Mouse (Mus musculus): ENCODE results near the gene Nprl3. TPM values are rescaled to one million over a fixed set of nuclear protein-coding genes. Genes with fewer than 3 reads are reported as not detected.

The Nprl3 gene
- polyA plus RNA-seq, 1 experiment from 2014 or later, result 42.6 TPM

Other genes starting within 250 kb of the Nprl3 start
- gene Il9r, start 67.4 kb downstream of the Nprl3 start, polyA plus RNA-seq (2016; fragmentation: Nextera tagmentation; extraction: Ambion mirVana), result 0.05 TPM in 1 of 2 replicates, not detected in the other
- gene Snrnp25, start 62.3 kb downstream of the Nprl3 start, polyA plus RNA-seq (2016; fragmentation: Nextera tagmentation; extraction: Ambion mirVana), result 94.7 and 107 TPM in 2 replicates
- 25.1 and 26.2 TPM in 2 replicates for gene Rhbdf1, start 45.4 kb downstream of the Nprl3 start, polyA plus RNA-seq (2016; fragmentation: Nextera tagmentation; extraction: Ambion mirVana)
- 30.6 and 32.0 TPM in 2 replicates for gene Mpg, start 41.2 kb downstream of the Nprl3 start, polyA plus RNA-seq (2016; fragmentation: Nextera tagmentation; extraction: Ambion mirVana)
- gene Hba-x, start 8.7 kb upstream of the Nprl3 start, polyA plus RNA-seq (2016; fragmentation: Nextera tagmentation; extraction: Ambion mirVana), result 2,848 and 3,100 TPM in 2 replicates
- 2,199 and 2,239 TPM in 2 replicates for gene Hba-a1, start 15.8 kb upstream of the Nprl3 start, polyA plus RNA-seq (2016; fragmentation: Nextera tagmentation; extraction: Ambion mirVana)
- 5.8 and 6.6 TPM in 2 replicates for gene Hbq1b, start 19.3 kb upstream of the Nprl3 start, polyA plus RNA-seq (2016; fragmentation: Nextera tagmentation; extraction: Ambion mirVana)
- 3,984 and 4,102 TPM in 2 replicates for gene Hba-a2, start 28.8 kb upstream of the Nprl3 start, polyA plus RNA-seq (2016; fragmentation: Nextera tagmentation; extraction: Ambion mirVana)
- not detected in 2 replicates for gene Hbq1a, start 32.4 kb upstream of the Nprl3 start, polyA plus RNA-seq (2016; fragmentation: Nextera tagmentation; extraction: Ambion mirVana)
- gene Sh3pxd2b, start 80.1 kb upstream of the Nprl3 start, polyA plus RNA-seq (2016; fragmentation: Nextera tagmentation; extraction: Ambion mirVana), result 25.7 and 32.7 TPM in 2 replicates
- gene Ubtd2, start 187.7 kb upstream of the Nprl3 start, polyA plus RNA-seq (2016; fragmentation: Nextera tagmentation; extraction: Ambion mirVana), result 60.9 and 62.3 TPM in 2 replicates

All from midbrain, embryonic 10.5 days (tissue).